Mouse (Mus musculus) intestine, postnatal 0 days (tissue): Measurements from ENCODE around the gene Gnai3. TPM values are rescaled to one million over a fixed set of nuclear protein-coding genes. Genes with fewer than 3 reads are reported as not detected.

Source experiments
- ATAC-seq: fragments of 200-750 bp; cut with Nextera tagmentation; 2 replicates; pipeline ENCODE4 v1.8.0; 2017; ENCODE audit warnings: mild to moderate bottlenecking, moderate TSS enrichment, moderate library complexity
- H3K27ac ChIP-seq: fragments of 300-500 bp; sonication (generic); 2 replicates; pipeline ENCODE4 v1.5.1; 2014; ENCODE audit warnings: mild to moderate bottlenecking, low read depth, low read length, moderate library complexity
- H3K27me3 ChIP-seq: fragments of 300-500 bp; sonication (generic); replicated peaks from 2 replicates; pipeline ENCODE4 v1.6.1; 2014; ENCODE audit warnings: low read length, mixed read lengths; ENCODE audit not compliant: control insufficient read depth, insufficient read depth
- H3K36me3 ChIP-seq: fragments of 300-500 bp; sonication (generic); 2 replicates; pipeline ENCODE4 v1.6.1; 2014; ENCODE audit warnings: mild to moderate bottlenecking, moderate library complexity; ENCODE audit not compliant: control insufficient read depth, insufficient read depth
- H3K4me1 ChIP-seq: fragments of 300-500 bp; sonication (generic); replicated peaks from 2 replicates; pipeline ENCODE4 v1.6.1; 2014; ENCODE audit warnings: antibody characterized with exemption, low read length, mixed read lengths; ENCODE audit not compliant: control insufficient read depth, insufficient read depth
- H3K4me2 ChIP-seq: fragments of 300-500 bp; sonication (generic); replicated peaks from 2 replicates; pipeline ENCODE4 v1.6.1; 2014; ENCODE audit warnings: low read depth, mild to moderate bottlenecking, moderate library complexity
- H3K4me3 ChIP-seq: fragments of 300-500 bp; sonication (generic); 2 replicates; pipeline ENCODE4 v1.5.1; 2014; ENCODE audit warnings: low read depth, low read length
- H3K9ac ChIP-seq: fragments of 300-500 bp; sonication (generic); 2 replicates; pipeline ENCODE4 v1.6.1; 2014; ENCODE audit warnings: mild to moderate bottlenecking, low read depth, low read length
- H3K9me3 ChIP-seq: fragments of 300-500 bp; sonication (generic); 2 replicates; pipeline ENCODE4 v1.6.1; 2016; ENCODE audit warnings: mixed run types; ENCODE audit not compliant: control insufficient read depth
- CTCF ChIP-seq: sonication (generic); IDR thresholded peaks from 2 replicates; pipeline ENCODE4 v1.5.1; 2016; ENCODE audit warnings: low read depth, mild to moderate bottlenecking, control low read depth, antibody characterized with exemption, moderate library complexity
- WGBS: fragments of 180-500 bp; shearing (Covaris S2); extraction: QIAGEN DNeasy Blood & Tissue Kit; methylation state at CpG from one replicate; pipeline ENCODE4 v1.1.7; 2014; 5-methylcytosine and 5-hydroxymethylcytosine counted together
- polyA plus RNA-seq: library from polyadenylated mRNA; unstranded; fragments of >200 nt; fragmentation: Nextera tagmentation; extraction: Ambion mirVana; gene quantifications from 2 replicates; pipeline ENCODE4 v1.2.1, GENCODE M21; 2015

Gnai3 gene
- 99.6 and 101 TPM in 2 replicates for polyA plus RNA-seq

DNA sequence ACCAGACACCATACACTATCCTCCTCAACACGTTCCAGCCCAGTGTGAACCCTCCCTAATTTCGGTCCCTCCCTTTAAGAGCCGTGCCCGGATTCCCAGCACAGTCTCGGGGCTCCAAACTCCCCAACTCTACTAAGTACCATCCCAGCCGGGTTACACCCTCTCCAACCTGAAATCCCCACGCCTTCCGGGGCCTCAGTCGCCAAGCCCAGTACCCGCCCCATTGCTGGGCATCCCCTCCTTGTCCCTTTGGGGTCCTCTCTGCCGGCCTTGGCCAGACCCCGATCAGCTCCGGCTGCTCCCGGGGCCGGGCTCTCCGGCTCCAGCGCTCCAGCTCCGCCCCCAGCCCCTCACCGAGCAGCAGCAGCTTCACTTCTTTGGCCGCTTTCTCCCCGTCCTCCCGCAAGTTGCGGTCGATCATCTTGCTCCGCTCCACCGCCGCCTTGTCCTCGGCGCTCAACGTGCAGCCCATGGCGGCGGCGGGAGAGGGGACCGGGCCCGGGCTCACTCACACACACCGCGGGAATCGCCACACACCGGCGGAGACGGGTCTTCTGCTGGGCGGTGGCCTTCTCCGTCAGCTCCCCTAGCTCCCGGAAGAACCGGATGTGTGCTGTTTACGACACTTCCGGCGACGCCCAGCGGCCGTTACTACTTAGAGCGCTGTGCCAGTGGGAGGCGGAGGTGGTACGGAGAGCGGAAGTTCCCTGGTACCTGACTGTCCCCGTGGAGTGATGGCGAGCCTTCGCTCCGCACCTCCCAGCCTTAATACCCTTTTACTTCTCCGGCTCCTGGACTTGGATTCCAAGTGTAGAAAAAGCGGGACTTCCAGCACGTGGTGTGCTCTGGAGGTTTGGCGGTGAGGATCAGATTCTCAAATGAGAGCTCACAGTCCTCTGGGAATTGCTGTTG, at the start of gene Gnai3:
Gene Gnai3 (minus strand): TSS at position 613 of the 912 bp plus-strand sequence.
- no peaks in the 10 kb centered on the region for H3K27me3 ChIP-seq
- H3K36me3 ChIP-seq, result no peaks in the 10 kb centered on the region
- peak; percentile 91 for ATAC-seq
- WGBS, result under 1% methylated on average over 63 of the region's 63 CpGs
- no peaks in the 10 kb centered on the region for H3K4me1 ChIP-seq
- no peaks in the 10 kb centered on the region for H3K9me3 ChIP-seq
- peak within 1 kb of the TSS; percentile 99 for H3K4me3 ChIP-seq
- peak within 1 kb of the TSS; percentile 69 for H3K4me2 ChIP-seq
- peak within 1 kb of the TSS; percentile 94 for H3K27ac ChIP-seq
- peak within 1 kb of the TSS; percentile 96 for H3K9ac ChIP-seq
- no peak for TF ChIP-seq CTCF

GRCm38 (mm10) chr3:108195287-108195686, 49.3 kb upstream of the Gnai3 start:
- no peaks in the 10 kb centered on the region for H3K9me3 ChIP-seq
- ATAC-seq, result no peak
- no peak overlapping the region for H3K4me3 ChIP-seq
- TF ChIP-seq CTCF, result no peak
- peaks cover 8% of the 10 kb centered on the region; the same call in 1 of the 2 replicates for H3K36me3 ChIP-seq
- H3K4me2 ChIP-seq, result no peak overlapping the region
- no peaks in the 10 kb centered on the region for H3K27me3 ChIP-seq
- 90% methylated on average over 4 of the region's 4 CpGs for WGBS
- no peaks in the 10 kb centered on the region for H3K4me1 ChIP-seq
- H3K27ac ChIP-seq, result no peak overlapping the region
- no peak overlapping the region for H3K9ac ChIP-seq

DNA sequence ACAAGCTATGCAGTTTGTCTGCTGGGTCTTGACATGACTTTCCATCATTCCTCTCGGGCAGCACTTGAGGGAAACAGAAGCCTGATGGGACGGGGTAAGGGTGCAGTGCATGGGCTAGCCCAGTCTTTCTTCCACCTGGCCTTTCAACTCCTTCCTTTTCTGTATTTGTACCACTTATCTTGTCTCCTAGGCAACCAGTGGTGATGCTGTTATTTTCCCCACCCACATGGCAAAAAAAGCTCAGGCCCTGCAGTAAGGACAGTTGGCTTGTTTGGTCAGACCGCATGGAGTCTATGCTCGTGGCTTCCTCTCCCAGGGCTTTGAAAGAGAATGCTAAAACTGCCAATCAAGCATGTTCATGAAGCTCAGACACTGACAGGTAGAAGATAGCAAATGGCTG, 47.7 kb upstream of the Gnai3 start:
- no peak overlapping the region for H3K9ac ChIP-seq
- H3K4me1 ChIP-seq, result no peaks in the 10 kb centered on the region
- no peaks in the 10 kb centered on the region for H3K27me3 ChIP-seq
- TF ChIP-seq CTCF, result no peak
- no peak overlapping the region for H3K4me2 ChIP-seq
- no peak for ATAC-seq
- H3K27ac ChIP-seq, result no peak overlapping the region
- H3K4me3 ChIP-seq, result no peak overlapping the region
- WGBS, result 54% methylated on average over 4 of the region's 4 CpGs
- no peaks in the 10 kb centered on the region for H3K9me3 ChIP-seq
- H3K36me3 ChIP-seq, result peaks cover 8% of the 10 kb centered on the region; the same call in 1 of the 2 replicates

- no peak for TF ChIP-seq CTCF
- H3K27me3 ChIP-seq, result no peaks in the 10 kb centered on the region
- H3K9me3 ChIP-seq, result no peaks in the 10 kb centered on the region
- H3K27ac ChIP-seq, result no peak overlapping the region
- no peak for ATAC-seq
- H3K4me3 ChIP-seq, result no peak overlapping the region
- 0 out of 2 replicates have a peak, but pooled peaks cover 2% of the 10 kb centered on the region for H3K4me1 ChIP-seq
- no peaks in the 10 kb centered on the region; the same call in 1 of the 2 replicates for H3K36me3 ChIP-seq
- peak overlapping the region; percentile 28; the same call in 1 of the 2 replicates for H3K4me2 ChIP-seq
- WGBS, result 31% methylated on average over 5 of the region's 5 CpGs
- H3K9ac ChIP-seq, result no peak overlapping the region
These were observed 44.0 kb upstream of the Gnai3 start for GRCm38 (mm10) chr3:108189897-108190296.

GRCm38 (mm10) chr3:108188716-108189490, 43.0 kb upstream of the Gnai3 start:
- no peaks in the 10 kb centered on the region for H3K27me3 ChIP-seq

More at GRCm38 (mm10) chr3:108188716-108189490, 43.0 kb upstream of the Gnai3 start:
- no peak overlapping the region for H3K4me2 ChIP-seq
- no peak overlapping the region for H3K27ac ChIP-seq
- no peak for ATAC-seq
- H3K4me3 ChIP-seq, result no peak overlapping the region
- H3K9ac ChIP-seq, result no peak overlapping the region
- 82% methylated on average over 9 of the region's 9 CpGs for WGBS
- 0 out of 2 replicates have a peak, but pooled peaks cover 2% of the 10 kb centered on the region for H3K4me1 ChIP-seq
- no peak for TF ChIP-seq CTCF
- H3K36me3 ChIP-seq, result no peaks in the 10 kb centered on the region; the same call in 1 of the 2 replicates
- H3K9me3 ChIP-seq, result no peaks in the 10 kb centered on the region
